Mouse (Mus musculus) left cerebral cortex, adult 18-20 months (tissue): ENCODE measurements at regions not wholly inside any gene's neighbourhood (a gene's known extent, or its start where the extent isn't known, plus 50 kb on each side); places are given as distances from the start of the nearest gene placed in this dataset.

Source experiments
- microRNA-seq, 2 experiments: library from miRNA; unstranded; fragments of <30 nt; microRNA quantifications; one replicate each; pipeline ENCODE4 v1.2.0; 2021

Small RNA genes in the stretch of these regions (microRNA-seq; reads per million reads assigned to microRNA genes)
- 0 reads per million in 2 experiments for gene Gm24979
